Mouse (Mus musculus) monocyte, adult 2 months (primary cell): ENCODE measurements around the gene Cfap45.
A peak's percentile ranks its signal among the peaks of the same experiment; 100 is the strongest.

ENCODE experiments used
- DNase-seq, 2 experiments: peaks; one replicate each; pipeline ENCODE4 v3.0.0; 2022; ENCODE audit warnings: low spot score in 2 of 2, low read depth in 1 of 2

Cfap45 gene

DNA sequence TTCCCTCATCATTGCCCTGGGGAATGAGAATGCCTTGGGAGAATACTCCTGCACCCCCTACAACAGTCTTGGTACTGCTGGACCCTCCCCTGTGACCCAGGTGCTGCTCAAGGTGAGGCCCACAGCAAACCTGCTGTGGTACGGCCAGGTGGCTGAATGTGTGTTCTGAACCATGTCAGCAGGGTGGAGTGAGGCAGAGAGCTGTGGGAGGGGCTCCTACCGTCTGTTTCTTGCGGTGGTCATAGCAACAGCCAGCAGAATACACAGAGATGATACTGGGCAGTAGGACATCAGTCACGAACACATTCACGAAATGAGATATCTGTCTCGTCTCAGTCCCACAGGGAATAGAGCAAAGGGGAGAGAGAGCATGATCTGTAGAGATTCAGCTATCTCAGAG lies 27.1 kb upstream of the Cfap45 start:
- no peak for DNase-seq

GRCm38 (mm10) chr1:172496030-172496429 lies 24.6 kb upstream of the Cfap45 start:
- no peak for DNase-seq

GRCm38 (mm10) chr1:172497428-172497827 lies 23.2 kb upstream of the Cfap45 start:
- no peak for DNase-seq

DNA sequence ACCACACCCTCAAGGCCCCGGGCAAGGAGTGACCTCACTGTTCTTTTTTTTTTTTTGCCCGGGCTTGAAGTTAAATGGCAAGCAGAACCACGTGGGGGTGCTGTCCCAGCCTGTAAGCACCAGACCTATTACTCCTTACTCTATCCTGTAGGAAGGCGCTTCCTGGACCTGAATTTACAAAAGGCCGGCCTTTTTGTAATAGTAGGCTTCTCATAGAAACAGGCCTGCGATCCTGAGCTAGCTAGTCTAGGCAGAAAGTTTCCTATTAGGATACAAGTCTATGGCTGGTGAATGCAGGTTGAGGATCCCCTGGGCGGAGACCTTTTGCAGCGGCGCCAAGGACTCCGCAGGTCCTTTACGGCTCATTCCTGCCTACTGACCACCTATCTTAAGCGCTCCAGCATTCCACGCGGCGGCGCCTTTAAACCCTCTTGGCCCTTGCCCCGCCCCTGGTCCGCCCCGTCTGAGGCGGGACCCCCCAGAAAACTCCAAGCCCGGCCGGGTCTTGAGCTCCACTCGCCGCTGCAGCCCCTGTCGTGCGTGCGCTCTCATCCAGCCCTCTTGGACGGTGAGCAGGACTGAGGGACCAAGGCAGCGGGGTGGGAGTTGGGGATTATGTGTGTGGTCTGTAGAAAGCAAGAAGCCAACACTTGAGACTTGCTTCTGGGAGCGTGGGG lies 20.7 kb upstream of the Cfap45 start, which contains the start of gene Tagln2:
TSS of gene Tagln2 (plus strand) at position 283 of the 677 bp plus-strand sequence.
- DNase-seq: peak; percentile 50 to 51

DNA sequence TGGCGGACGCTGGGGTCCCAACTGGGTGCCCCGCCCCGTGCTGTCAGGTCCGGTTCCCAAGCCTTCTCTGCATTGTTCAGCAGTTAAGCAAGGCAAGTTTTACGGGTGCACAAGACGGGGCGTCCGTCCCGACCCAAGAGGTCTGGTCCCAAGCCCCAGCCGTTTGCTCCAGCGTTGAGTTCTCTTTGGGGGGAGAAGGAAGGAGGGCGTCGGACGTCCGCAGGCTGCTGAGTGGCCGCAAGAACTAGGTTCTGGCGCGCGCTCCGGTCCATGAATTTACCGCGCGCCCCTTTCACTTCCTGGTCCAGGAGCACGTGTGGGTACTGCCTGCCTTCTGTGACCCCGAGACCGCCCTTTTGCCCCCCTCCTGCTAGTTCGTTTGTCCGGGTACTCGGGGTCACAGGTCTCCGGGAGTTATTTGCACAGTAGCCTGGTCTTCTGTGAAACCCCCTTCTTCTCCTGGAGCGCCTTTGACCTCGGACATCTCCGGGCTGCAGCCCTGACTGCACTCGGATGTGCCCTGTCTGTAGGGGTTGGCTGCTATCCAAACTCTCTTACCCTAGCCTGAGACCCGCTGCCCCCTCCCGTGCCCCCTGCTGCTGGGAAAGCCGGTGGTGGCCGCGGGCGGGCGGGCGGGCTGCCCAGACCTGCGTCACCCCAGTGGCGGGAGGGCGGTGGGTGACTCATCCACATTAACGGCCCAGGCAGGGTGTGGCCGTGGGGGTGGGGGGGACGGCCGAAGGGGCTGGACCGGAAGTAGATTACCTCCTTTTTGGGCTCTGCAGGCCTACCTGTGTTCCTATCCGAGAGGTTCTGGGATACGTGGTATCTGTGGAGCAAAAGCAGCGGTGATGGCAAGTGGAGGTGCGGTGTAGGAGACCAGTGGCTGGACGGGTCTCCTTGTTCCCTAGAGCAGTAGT lies 19.9 kb upstream of the Cfap45 start:
- peak; percentile 42 to 65 for DNase-seq

DNA sequence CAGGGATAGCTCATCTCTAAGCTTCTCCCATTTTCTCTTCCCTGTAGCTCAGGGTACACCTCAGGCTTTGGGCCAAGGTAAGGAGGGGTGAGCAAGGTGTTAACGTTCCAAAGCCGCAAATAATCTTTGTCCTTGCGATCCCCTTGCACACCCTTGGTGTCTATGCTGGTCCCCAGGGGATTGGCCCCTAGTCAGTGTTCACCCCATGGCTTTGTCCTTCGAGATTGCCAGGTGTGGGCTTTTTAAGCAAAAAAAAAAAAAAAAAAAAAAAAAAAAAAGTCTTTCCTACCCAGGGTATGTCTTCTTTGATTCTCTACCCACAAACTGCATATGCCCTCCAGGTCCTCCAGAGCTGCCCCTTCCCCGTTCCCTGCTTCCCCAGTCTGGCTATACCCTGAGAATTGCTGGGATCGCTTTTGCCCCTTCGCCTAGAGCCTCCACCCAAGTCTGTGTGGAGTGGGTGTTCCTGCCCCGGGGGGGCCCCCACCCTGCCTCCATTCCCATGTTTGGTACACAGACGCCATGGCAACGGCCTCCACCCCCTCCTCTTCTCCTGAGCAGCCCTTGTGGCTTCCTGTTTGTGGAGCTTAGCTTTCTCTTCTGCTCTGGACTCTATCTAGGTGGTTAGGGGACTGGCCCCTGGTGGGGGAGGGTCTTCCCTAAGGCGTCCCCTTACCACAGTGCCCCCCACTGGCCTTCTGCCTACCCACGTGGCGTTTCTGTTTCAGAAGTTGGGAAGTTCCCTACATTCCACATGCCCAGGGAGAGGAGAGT lies 19.0 kb upstream of the Cfap45 start:
- DNase-seq: peak; percentile 84 to 86

DNA sequence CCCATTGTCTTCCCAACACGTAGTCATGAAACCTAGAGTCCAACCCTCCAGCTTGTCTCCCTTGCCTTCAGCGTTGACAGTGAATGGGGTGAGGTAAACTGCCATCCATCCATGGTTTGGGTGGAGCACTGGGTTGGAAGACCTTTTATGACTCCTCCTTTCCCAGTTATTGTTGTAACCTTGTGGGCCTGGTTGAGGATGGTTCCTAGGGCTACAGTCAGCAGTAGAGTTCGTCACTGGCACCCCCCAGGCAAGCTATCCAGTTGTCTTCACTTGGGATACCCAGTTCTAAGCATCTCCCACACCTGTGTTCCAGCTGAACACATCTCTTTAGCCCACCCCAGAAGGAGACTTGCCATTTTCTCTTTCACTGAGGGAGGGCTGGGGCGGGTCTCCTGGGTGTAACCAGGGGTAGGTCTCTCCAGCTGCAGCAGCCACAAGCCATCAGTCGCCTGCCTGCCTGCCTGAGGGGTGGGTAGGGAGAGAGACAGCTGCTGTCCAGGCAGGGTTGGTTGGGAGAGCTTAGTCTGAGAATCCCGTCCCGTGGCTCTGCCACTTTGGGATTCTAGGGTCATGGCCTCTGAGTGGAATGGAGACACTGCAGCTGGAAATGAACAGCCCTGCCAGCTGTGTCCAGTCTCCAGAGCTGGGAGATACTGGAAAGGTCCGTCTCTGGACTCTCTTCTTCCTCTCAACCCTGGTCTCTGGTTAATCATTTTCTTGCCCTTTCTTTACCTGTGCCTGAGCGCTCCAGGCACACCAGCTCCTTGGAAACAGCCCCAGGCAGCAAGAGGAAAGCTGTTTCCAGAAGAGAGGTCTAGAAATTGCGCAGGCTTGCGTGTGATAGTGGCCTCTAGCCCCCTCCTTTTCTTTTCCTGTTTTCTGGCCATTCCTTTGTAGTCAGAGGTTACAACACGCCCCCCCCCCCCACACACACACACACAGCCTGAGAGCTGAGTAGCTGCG lies 18.2 kb upstream of the Cfap45 start:
- DNase-seq: no peak

DNA sequence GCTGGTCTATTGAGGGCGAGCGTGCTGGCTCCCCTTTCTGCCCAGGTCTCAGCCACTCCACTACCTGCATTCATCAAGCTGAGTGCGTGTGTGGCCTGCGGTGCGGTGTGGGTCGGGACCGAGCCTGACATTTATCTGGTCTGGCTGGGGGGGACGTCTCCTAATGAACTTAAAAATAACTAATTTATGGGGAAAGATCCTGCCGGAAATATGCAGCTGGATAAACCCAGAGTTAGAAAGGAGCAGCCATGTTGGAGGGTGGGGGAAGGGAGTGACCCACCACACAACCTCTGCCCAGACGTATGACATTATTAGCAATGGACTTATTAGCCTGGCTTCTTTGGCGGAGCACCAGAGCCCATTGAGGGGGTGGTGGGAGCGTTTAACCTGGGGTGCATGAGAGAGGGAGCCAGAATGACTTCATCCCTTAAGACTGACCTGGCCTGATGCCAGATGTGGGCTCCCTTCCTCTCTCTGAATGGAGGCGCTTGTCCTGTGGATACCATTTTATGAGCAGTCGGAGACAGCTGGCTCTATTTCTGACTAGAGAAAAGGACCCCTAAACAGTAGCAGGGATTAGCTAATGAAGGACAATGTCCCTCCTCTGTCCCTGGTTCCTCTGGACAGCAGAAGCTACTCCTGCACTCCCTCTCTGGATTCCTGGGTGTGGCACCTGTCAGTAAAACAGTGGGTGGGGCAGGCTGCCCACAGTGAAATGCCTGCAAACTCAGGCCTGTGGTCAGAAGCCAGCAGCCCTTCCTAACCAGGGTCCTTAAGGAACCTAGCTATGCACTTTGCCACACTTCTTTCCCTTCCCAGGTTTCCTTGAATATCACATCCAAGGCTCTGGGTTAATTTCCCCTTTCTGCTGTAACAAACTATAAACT lies 17.2 kb upstream of the Cfap45 start:
- no peak for DNase-seq

GRCm38 (mm10) chr1:172504756-172505155 lies 15.8 kb upstream of the Cfap45 start:
- no peak for DNase-seq

DNA sequence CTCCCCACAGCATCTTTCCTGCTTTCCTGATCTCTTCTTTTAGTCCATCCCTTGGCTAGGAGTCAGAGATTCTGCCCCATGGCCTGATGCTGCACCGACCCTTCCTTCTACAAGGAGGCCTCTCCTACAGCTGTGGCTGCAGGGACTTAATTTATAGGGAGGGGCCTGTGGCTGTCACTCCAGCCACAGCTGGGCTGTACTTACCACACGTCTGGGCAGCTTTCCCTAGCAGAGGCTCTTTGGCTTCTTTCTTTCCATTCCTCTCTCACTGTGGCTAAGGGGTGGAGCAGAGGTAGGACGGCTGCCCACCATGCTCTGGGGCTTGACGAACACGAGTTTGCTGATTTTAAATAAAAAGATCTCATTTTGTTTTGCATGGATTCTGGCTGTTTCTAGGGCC lies 13.6 kb upstream of the Cfap45 start:
- no peak for DNase-seq

- DNase-seq: no peak
These were observed 12.9 kb upstream of the Cfap45 start for GRCm38 (mm10) chr1:172507701-172508100.

GRCm38 (mm10) chr1:172508172-172508571 lies 12.4 kb upstream of the Cfap45 start:
- no peak for DNase-seq

DNA sequence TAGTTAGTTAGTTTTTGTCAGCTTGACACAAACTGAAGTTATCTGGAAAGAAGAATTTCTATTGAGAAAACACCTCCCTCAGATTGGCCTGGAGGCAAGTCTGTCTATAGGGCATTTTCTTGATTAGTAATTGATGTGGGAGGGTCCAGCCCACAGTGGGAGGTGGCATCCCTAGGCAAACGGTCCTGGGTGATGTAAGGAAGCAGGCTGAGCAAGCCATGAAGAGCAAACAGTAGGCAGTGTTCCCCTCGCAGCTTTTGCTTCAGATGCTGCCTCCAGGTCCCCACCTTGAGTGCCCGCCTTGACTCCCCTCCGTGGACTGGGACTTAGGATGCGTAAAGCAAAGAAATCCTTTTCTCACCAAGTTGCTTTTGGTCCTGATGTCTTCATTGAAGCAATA lies 11.4 kb upstream of the Cfap45 start:
- no peak for DNase-seq

GRCm38 (mm10) chr1:172509983-172510382 lies 10.6 kb upstream of the Cfap45 start:
- DNase-seq: no peak

DNA sequence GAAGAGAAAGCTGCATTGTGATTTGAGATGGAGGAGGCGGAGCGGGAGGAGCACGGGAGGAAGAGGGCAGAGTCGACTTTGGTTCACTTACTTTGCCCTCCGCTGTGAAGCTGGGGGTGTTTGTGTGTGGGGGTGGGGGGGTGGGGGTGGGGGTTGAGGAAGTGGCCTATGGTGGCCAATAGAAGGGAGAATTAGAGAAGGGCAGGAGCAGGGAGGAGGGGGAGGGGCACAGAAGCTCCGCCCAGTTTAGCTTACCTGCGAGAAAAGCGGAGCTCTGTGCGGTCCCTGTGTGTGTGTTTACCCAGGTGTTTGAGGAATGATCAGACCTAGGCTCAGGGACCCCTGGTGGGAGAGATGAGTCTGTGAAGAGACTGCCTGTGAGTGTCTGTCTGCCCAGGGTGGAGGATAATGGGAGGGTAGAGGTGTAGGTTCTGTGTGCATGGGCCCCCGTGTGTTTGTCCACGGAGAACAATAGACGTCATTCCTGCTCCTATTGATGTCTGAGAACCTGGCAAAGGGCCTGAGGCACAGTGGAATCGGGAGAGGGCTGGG lies 10.1 kb upstream of the Cfap45 start:
- no peak for DNase-seq

- peak; percentile 80 to 83 for DNase-seq
These were observed 7.6 kb upstream of the Cfap45 start for GRCm38 (mm10) chr1:172512962-172513361.

DNA sequence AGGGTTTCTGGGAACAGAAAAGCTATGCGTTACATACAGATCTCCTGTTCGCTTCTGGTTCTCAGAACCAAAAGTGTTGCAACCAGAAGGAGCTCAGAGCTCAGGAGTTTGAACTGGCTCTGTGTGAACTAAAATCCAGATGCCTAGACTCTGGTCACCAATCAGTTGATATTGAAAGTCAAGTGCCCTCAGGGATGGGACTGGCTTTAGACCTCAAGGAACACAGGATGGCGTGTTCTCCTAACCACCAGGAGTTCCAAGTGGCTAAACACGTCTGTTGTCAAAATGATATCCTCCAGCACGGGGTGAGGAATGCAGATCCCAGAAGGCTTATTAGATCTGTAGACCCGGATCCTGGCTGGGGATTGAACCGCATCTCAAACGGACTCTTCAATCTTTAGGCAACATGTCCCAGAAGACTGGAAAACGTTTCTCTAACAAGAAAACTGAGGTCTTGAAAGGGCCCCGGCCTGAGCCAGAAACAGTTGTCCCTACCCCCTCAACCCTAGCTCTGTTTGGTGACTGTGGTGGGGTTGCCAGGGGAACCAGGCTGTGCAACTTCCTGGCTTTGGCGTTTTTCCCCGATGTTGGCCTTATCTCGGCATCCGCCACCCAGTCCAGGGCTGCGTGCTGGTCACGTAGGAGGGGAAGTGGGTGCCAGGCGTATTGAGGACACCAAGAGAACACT lies 6.9 kb upstream of the Cfap45 start:
- peak; percentile 88 to 92 for DNase-seq

DNA sequence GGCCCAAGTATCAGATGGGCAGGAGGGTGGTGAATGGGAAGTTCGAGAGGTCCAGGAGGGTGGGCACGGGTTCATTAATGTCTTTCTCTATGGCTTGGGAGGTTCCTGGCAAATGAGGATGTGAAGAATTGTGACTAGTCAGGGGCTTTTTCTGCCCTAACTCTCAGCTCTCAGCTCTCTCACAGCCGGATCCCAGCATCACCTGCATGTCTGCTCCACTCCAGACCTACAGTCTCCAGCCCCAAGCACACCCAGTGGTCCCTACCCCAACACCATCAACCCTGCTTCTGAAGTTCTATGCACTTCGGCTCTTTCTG lies 6.4 kb upstream of the Cfap45 start:
- no peak for DNase-seq
